Comparison of ENCODE assay signal across 8 mouse cellular contexts in genomic region chr3:101404620-101405415, GRCm38 (mm10). TPM values are rescaled to one million over a fixed set of nuclear protein-coding genes. Genes with fewer than 3 reads are reported as not detected.
DNase-seq lines count a peak whose midpoint lies in the region; ATAC-seq lines count a peak whose summit lies in the region.
"Had no signal": no experiment of that assay in that cellular context is flagged by ENCODE, and none has a peak within 500 bp of the region (broad histone marks: within the 10 kb centered on the region; RNA-seq: fewer than 3 reads in every experiment).

No protein-coding gene starts in this region.

- H3K4me2 ChIP-seq in hindbrain, embryonic 12.5 days (replicated peaks) = no peak overlapping the region
- no peak overlapping the region for H3K4me2 ChIP-seq in midbrain, embryonic 16.5 days (ENCODE audit: low read length)

- DNase-seq in layer of hippocampus, postnatal 10 days (ENCODE audit: low spot score in 2 of 2) = peak; percentile 59 to 71
- no peak for DNase-seq in layer of hippocampus, adult 18-20 months (ENCODE audit: low spot score in 2 of 2)
- DNase-seq in cerebellum, adult 9-10 months = peak; percentile 60
- DNase-seq in ovary, adult 18-20 months (ENCODE audit: low spot score) = no peak
- DNase-seq in frontal cortex, postnatal 25 days (ENCODE audit: low spot score in 2 of 2) = no peak

- peaks cover 47% of the 10 kb centered on the region for H3K4me1 ChIP-seq in hindbrain, embryonic 12.5 days
- peaks cover 20% of the 10 kb centered on the region for H3K4me1 ChIP-seq in midbrain, embryonic 16.5 days (ENCODE audit: control insufficient read depth, insufficient read depth, low read length)

- H3K9me3 ChIP-seq in hindbrain, embryonic 12.5 days (replicated peaks) = no peaks in the 10 kb centered on the region
- no peaks in the 10 kb centered on the region for H3K9me3 ChIP-seq in midbrain, embryonic 16.5 days (replicated peaks; ENCODE audit: control insufficient read depth, low read length, poor library complexity, severe bottlenecking)

- 57% methylated on average over 13 of the region's 13 CpGs for WGBS in hindbrain, embryonic 12.5 days
- 55% methylated on average over 13 of the region's 13 CpGs for WGBS in midbrain, embryonic 16.5 days

- no peaks in the 10 kb centered on the region for H3K27me3 ChIP-seq in hindbrain, embryonic 12.5 days
- no peaks in the 10 kb centered on the region for H3K27me3 ChIP-seq in midbrain, embryonic 16.5 days (ENCODE audit: control insufficient read depth, insufficient read depth, low read depth, low read length)

- H3K4me3 ChIP-seq in hindbrain, embryonic 12.5 days = no peak overlapping the region
- no peak overlapping the region for H3K4me3 ChIP-seq in midbrain, embryonic 16.5 days (ENCODE audit: low read depth, low read length)
- H3K4me3 ChIP-seq: erythroblast, embryonic 14.5 days had no signal

- peak; percentile 54 for ATAC-seq in hindbrain, embryonic 12.5 days (ENCODE audit: low FRiP score)
- peak; percentile 66 for ATAC-seq in midbrain, embryonic 16.5 days

- no peaks in the 10 kb centered on the region for H3K36me3 ChIP-seq in hindbrain, embryonic 12.5 days
- H3K36me3 ChIP-seq in midbrain, embryonic 16.5 days (ENCODE audit: control insufficient read depth, insufficient read depth, low read length) = no peaks in the 10 kb centered on the region

- peak overlapping the region; percentile 48 for H3K27ac ChIP-seq in hindbrain, embryonic 12.5 days
- no peak overlapping the region for H3K27ac ChIP-seq in midbrain, embryonic 16.5 days (ENCODE audit: low read length)

- H3K9ac ChIP-seq in hindbrain, embryonic 12.5 days = no peak overlapping the region
- no peak overlapping the region for H3K9ac ChIP-seq in midbrain, embryonic 16.5 days (ENCODE audit: low read depth, low read length)

RNA-seq across cellular contexts. Expression of gene Igsf3, which starts 27.9 kb away (rescaled TPM):
- 10 to 100 TPM; 57.3 to 57.7 TPM for total RNA-seq in layer of hippocampus, postnatal 10 days (2021)
- 10 to 100 TPM; 15.7 to 17.6 TPM for total RNA-seq in layer of hippocampus, adult 18-20 months (2021)
- polyA plus RNA-seq in hindbrain, embryonic 12.5 days (2016; fragmentation: Nextera tagmentation; extraction: Ambion mirVana) = 61.9 and 66.4 TPM in 2 replicates
- polyA plus RNA-seq in midbrain, embryonic 16.5 days (2015; fragmentation: Nextera tagmentation; extraction: Ambion mirVana) = 93.6 and 100 TPM in 2 replicates

Comparison
In these comparisons a context has a peak if more than half of its experiments do, and no peak if none do; other contexts are left out.
1. DNase-seq: peak in layer of hippocampus, postnatal 10 days (2 of 2) and cerebellum, adult 9-10 months (single experiment); none in layer of hippocampus, adult 18-20 months (0 of 2), ovary, adult 18-20 months (single experiment) and frontal cortex, postnatal 25 days (0 of 2).